Mouse (Mus musculus): ENCODE results near the gene Klhl26.
A peak's percentile ranks its signal among the peaks of the same experiment; 100 is the strongest.
"Not testable (repeated sequence)": the region's sequence is repeated elsewhere in the genome, so short reads cannot be mapped to it uniquely, and the experiment has no call there.

Klhl26 gene

DNA sequence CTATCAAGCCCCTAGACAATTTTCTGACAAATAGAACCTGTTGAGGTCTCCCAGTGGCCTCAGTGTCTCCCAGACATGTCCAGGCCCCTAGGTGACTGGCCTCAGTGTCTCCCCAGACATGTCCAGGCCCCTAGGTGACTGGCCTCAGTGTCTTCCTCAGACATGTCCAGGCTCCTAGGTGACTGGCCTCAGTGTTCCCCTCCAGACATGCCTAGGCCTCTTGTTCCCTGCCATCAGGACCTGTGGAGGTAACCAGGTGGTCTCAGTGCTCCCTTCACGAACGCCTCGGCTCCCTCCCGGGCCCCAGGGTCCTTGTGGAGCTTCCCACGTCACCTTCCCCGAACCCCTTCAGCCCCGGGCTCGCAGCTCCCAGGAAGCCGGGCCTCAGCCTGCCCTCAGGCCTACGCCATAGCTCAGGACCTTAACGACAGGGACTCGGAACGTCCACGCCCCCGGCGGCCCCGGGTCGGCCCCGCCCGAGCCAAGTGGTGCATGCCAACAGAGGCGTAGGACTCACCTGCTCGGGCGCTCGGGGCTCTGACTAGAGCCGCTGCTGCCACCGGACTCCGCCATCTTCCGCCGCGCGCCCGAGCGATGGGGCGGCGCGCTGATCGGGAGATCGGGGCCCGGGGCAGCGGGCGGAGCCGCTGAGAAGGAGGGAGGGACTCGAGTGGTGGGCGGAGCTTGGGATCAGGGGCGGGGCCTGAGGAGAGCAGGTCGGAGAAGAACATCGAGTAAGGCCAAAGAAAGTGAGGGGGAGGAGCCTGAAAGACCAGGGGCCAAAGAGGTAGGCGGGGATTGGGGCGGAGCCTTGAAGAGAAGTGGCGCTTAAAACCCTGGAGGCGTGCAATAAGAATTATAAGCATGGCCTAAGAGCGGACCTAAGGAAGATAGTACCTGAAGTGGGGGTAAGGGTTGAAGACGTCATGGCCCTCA is at the start of gene Klhl26:
Gene Klhl26, minus strand, starts transcription at position 636 of the 936 bp plus-strand sequence.
- peak; percentile 97 for DNase-seq (ENCODE audit: low spot score)

- peak; percentile 99 for DNase-seq (ENCODE audit: low spot score)
These were observed 46.0 kb upstream of the Klhl26 start for GRCm38 (mm10) chr8:70522592-70523403.

GRCm38 (mm10) chr8:70519606-70520005 is 42.8 kb upstream of the Klhl26 start:
- DNase-seq (ENCODE audit: low spot score), result no peak

GRCm38 (mm10) chr8:70519043-70519442 is 42.3 kb upstream of the Klhl26 start:
- DNase-seq (ENCODE audit: low spot score), result no peak

DNA sequence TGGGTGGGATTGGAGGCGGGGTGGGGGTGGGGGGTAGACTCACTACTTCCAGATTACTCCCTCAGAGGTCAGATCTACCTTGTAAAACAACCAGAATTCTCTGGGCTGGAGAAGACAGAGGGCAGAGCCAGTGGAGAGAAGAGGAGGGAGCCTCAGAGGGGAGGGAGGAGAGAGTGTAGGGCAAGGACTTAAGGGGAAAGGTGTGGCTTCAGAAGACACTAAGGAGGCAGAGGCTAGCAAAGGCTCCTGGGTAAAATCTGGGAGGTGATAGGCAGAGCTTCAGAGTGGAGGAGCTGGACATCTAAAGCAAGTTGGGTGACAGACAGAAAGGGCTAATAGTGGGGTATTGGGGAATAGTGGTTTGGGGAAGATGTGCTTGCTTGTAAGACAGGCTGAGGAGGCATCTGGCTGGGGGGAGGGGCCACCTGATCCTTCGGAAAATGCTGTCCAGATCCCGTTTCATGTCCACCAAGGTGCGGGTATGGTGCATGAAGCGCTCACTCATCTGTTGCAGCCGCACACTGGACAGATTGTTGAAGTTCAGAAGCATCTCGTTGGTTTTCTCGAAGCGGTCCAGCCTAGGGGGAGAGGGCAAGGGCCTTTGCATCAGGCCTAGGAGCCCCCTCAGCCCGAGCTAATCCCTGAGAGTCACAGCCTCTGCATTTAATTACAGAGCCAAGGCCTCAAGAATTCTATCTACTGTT is 41.3 kb upstream of the Klhl26 start:
- no peak for DNase-seq (ENCODE audit: low spot score)

DNA sequence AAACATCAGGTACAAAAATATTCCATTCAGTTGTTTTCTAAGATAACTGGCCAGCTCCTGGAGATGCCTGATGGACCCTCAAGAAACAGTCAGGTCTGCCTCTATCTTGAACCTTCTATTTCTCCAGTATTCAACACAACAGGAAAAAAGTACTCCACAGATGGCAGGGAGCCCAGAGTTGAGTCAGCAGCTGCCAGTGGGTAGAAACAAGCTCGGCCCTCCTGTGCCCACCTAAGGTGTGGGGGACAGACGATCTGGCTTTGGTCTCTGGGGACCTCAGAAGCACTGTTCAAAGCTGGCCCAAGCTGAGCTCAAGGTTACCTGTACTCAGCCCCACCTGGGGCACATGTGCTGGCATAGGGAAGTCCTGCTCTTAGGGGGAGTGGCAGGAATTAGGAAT is 36.7 kb upstream of the Klhl26 start:
- DNase-seq (ENCODE audit: low spot score), result peak; percentile 77

DNA sequence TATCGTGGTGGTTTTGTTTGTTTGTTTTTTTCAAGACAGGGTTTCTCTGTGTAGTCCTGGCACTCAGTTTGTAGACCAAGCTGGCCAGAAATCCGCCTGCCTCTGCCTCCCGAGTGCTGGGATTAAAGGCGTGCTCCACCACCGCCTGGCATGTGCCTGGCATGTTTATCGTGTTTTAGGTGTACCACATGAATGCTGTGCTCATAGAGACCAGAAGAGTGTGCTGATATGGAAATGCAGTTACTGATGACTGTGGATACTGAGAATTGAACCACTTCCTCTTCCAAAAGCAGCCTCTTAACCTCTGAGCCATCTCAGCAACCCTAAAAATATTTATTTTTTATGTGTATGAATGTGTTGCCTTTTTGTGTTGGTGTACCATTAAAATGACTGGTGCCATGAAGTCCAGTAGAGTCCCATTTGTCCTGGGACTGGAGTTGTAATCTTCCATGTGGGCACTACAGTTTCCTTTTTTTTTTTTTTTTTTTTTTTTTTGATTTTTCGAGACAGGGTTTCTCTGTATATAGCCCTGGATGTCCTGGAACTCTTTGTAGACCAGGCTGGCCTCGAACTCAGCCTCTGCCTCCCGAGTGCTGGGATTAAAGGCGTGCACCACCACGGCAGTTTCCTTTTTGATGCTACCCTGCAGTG is 35.6 kb upstream of the Klhl26 start:
- DNase-seq (ENCODE audit: low spot score), result no peak

GRCm38 (mm10) chr8:70511770-70512169 is 35.0 kb upstream of the Klhl26 start:
- DNase-seq (ENCODE audit: low spot score), result no peak

- DNase-seq (ENCODE audit: low spot score), result not testable (repeated sequence)
These were observed 34.4 kb upstream of the Klhl26 start for GRCm38 (mm10) chr8:70511174-70511573.

DNA sequence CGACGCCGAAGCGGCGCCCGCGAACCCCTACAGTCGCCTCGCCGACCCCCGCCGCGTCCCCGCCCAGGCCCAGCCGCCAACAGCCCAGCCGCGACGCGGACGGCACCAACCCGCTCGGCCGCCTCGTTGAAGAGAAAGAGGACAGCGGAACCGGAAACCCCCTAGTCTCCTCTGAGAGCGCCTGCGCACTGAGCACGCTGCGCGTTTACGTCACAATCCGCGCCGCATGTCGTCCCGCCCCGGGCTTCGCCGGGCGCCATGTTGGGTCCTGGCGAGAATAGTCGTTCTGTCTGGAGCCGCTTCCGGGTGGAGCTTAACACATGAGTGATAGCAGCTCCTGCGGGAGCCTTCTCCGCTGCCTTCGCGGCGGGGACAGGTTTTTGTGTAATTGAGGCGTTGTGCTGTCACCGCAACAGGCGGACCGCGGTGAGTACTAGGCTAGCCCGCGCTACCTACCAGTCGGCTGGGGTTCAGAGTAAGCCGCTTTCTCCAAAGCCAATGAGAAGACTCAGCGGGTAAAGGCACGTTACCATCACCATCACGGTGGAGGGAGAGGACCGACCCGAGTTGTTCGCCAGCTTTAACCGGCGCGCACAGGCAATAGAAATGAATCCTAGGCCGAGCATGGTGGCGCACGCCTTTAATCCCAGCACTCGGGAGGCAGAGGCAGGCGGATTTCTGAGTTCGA is 33.6 kb upstream of the Klhl26 start, which contains the start of gene Uba52:
Gene Uba52, minus strand, starts transcription at position 574 of the 688 bp plus-strand sequence.
- peak; percentile 99 for DNase-seq (ENCODE audit: low spot score)

GRCm38 (mm10) chr8:70509281-70509952 is 32.6 kb upstream of the Klhl26 start:
- DNase-seq (ENCODE audit: low spot score), result no peak

DNA sequence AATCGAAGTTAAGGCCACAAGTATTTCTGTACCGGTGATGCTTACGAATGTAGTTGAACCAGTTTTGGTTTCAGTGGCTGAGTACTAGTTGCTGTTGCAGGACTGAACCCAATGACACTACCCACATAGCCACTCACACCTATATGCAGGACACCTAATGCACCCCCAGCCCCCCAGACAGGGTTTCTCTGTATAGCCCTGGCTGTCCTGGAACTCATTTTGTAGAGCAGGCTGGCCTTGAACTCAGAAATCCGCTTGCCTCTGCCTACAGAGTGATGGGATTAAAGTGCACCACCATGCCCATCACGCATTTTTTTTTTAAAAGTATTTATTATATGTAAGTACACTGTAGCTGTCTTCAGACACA is 30.2 kb upstream of the Klhl26 start:
- no peak for DNase-seq (ENCODE audit: low spot score)

- peak; percentile 95 for DNase-seq (ENCODE audit: low spot score)
These were observed 29.7 kb upstream of the Klhl26 start, which contains the start of gene Rex1bd for GRCm38 (mm10) chr8:70506328-70507026. TSS of gene Rex1bd (minus strand) at chr8:70506752.

DNA sequence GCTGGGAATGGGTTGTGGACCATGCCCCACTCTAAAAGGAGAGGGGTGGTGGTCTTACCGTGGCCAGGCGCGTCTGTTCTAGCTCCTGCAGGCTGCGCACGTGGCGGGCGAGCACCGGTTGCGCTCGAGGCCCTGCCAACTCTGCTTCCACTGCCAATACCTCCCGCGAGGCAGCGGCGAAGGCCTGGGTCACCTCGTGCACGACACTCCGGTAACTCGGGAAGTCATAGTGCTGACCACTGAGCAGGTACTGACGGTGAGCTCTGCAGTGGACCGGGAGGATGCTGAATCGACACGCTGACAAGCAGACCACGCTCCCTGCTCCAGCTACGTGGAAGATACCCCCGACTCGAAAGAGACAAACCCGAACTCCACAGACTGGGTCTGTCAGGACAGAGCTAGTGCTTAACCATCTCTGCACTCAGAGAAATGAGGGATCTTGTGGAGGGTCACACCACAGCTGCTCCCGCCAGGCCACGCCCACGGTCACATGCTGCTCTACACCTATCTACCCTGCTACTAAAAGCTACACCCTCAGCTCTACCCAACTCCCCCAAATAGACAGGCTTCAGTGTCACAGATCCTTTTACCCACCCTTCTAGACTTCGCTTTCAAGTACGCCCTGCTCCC is 29.0 kb upstream of the Klhl26 start:
- no peak for DNase-seq (ENCODE audit: low spot score)

GRCm38 (mm10) chr8:70504851-70505250 is 28.1 kb upstream of the Klhl26 start:
- peak; percentile 88 for DNase-seq (ENCODE audit: low spot score)

- peak; percentile 97 for DNase-seq (ENCODE audit: low spot score)
These were observed 27.5 kb upstream of the Klhl26 start for GRCm38 (mm10) chr8:70504291-70504716.

- DNase-seq (ENCODE audit: low spot score), result peak; percentile 66
These were observed 26.4 kb upstream of the Klhl26 start for GRCm38 (mm10) chr8:70503062-70503750.

- DNase-seq (ENCODE audit: low spot score), result no peak
These were observed 25.8 kb upstream of the Klhl26 start for GRCm38 (mm10) chr8:70502540-70502939.
